Mouse (Mus musculus) E14TG2a.4 (cell line): ENCODE measurements around the gene Dzip1.

Source experiments
- CTCF ChIP-seq: conservative IDR thresholded peaks from 2 replicates; pipeline ENCODE4 v1.5.1; 2014; ENCODE audit warnings: low read length
- NANOG ChIP-seq: IDR thresholded peaks from 2 replicates; pipeline ENCODE4 v1.6.1; 2014; ENCODE audit warnings: borderline replicate concordance, low read length, mixed read lengths
- POU5F1 ChIP-seq: IDR thresholded peaks from 2 replicates; pipeline ENCODE4 v1.6.1; 2014; ENCODE audit warnings: low read length, borderline replicate concordance

- TF ChIP-seq NANOG, result no peak
- no peak for TF ChIP-seq CTCF
- TF ChIP-seq POU5F1, result no peak
These were observed 41.7 kb downstream of the Dzip1 start for GRCm38 (mm10) chr14:118883344-118884249.
